Mouse (Mus musculus): ENCODE results near the gene Rab3d.

Gene Rab3d

GRCm38 (mm10) chr9:21938234-21938855, 20.4 kb upstream of the Rab3d start:
- no peak for DNase-seq (ENCODE audit: low read depth, low spot score)

- no peak for DNase-seq (ENCODE audit: low read depth, low spot score)
These were observed 19.8 kb upstream of the Rab3d start for GRCm38 (mm10) chr9:21937711-21938175.

GRCm38 (mm10) chr9:21936692-21937570, 18.9 kb upstream of the Rab3d start, which contains the start of gene Plppr2:
Plppr2 (plus strand) TSS chr9:21937033.
- peak; percentile 88 for DNase-seq (ENCODE audit: low read depth, low spot score)

- DNase-seq (ENCODE audit: low read depth, low spot score), result no peak
These were observed 17.6 kb upstream of the Rab3d start for GRCm38 (mm10) chr9:21935466-21936131.

- no peak for DNase-seq (ENCODE audit: low read depth, low spot score)
These were observed 16.0 kb upstream of the Rab3d start for GRCm38 (mm10) chr9:21934021-21934420.

GRCm38 (mm10) chr9:21932445-21933137, 14.6 kb upstream of the Rab3d start:
- no peak for DNase-seq (ENCODE audit: low read depth, low spot score)

GRCm38 (mm10) chr9:21932006-21932405, 14.0 kb upstream of the Rab3d start:
- no peak for DNase-seq (ENCODE audit: low read depth, low spot score)

- DNase-seq (ENCODE audit: low read depth, low spot score), result no peak
These were observed 11.2 kb upstream of the Rab3d start for GRCm38 (mm10) chr9:21929208-21929607.

GRCm38 (mm10) chr9:21927208-21927753, 9.3 kb upstream of the Rab3d start, which contains the start of the genes Ccdc159 and Tmem205:
Ccdc159 (plus strand) TSS chr9:21927471.
Tmem205 (minus strand) TSS chr9:21927556.
- peak; percentile 48 for DNase-seq (ENCODE audit: low read depth, low spot score)

GRCm38 (mm10) chr9:21926784-21927183, 8.8 kb upstream of the Rab3d start:
- no peak for DNase-seq (ENCODE audit: low read depth, low spot score)

- DNase-seq (ENCODE audit: low read depth, low spot score), result no peak
These were observed 8.2 kb upstream of the Rab3d start for GRCm38 (mm10) chr9:21926155-21926554.

- no peak for DNase-seq (ENCODE audit: low read depth, low spot score)
These were observed 7.5 kb upstream of the Rab3d start for GRCm38 (mm10) chr9:21925506-21925905.

- DNase-seq (ENCODE audit: low read depth, low spot score), result no peak
These were observed 7.0 kb upstream of the Rab3d start for GRCm38 (mm10) chr9:21925034-21925433.

GRCm38 (mm10) chr9:21924099-21924493, 6.1 kb upstream of the Rab3d start:
- no peak for DNase-seq (ENCODE audit: low read depth, low spot score)

- DNase-seq (ENCODE audit: low read depth, low spot score), result no peak
These were observed 5.6 kb upstream of the Rab3d start for GRCm38 (mm10) chr9:21923490-21924098.

GRCm38 (mm10) chr9:21923036-21923435, 5.0 kb upstream of the Rab3d start:
- no peak for DNase-seq (ENCODE audit: low read depth, low spot score)

GRCm38 (mm10) chr9:21918692-21919384, 846 bp upstream of the Rab3d start:
- no peak for DNase-seq (ENCODE audit: low read depth, low spot score)

GRCm38 (mm10) chr9:21917493-21918034, 428 bp downstream of the Rab3d start:
- no peak for DNase-seq (ENCODE audit: low read depth, low spot score)

- DNase-seq (ENCODE audit: low read depth, low spot score), result no peak
These were observed 1.0 kb downstream of the Rab3d start for GRCm38 (mm10) chr9:21916851-21917492.

All from CD4-positive, CD25-positive, alpha-beta regulatory T cell, adult 2 months (primary cell).